Comparison of ENCODE assay signal across 8 mouse cellular contexts in genomic region chr19:4257216-4257896, GRCm38 (mm10). TPM values are rescaled to one million over a fixed set of nuclear protein-coding genes. Genes with fewer than 3 reads are reported as not detected.
DNase-seq lines count a peak whose midpoint lies in the region; ATAC-seq and TF ChIP-seq lines count a peak whose summit lies in the region.

No protein-coding gene starts in this region.

- H3K9ac ChIP-seq in embryonic facial prominence, embryonic 13.5 days = peak overlapping the region; percentile 77
- peak overlapping the region; percentile 47 for H3K9ac ChIP-seq in heart, adult 2 months (ENCODE audit: low read depth, low read length)
- peak overlapping the region; percentile 74 for H3K9ac ChIP-seq in limb, embryonic 13.5 days
- peak overlapping the region; percentile 73 for H3K9ac ChIP-seq in midbrain, embryonic 16.5 days (ENCODE audit: low read depth, low read length)

- peak; percentile 97 for TF ChIP-seq CTCF in heart, adult 2 months (IDR thresholded peaks at IDR 0.05)

- peak; percentile 80 for DNase-seq in 3134 (ENCODE audit: extremely low read depth, insufficient read length, low spot score)
- peak; percentile 92 to 93 for DNase-seq in adrenal gland, postnatal 36 days
- peak; percentile 91 to 93 for DNase-seq in heart, adult 2 months
- DNase-seq in kidney, adult 8-10 months = peak; percentile 92 to 97
- DNase-seq in spleen, postnatal 10 days (ENCODE audit: low spot score in 2 of 2) = peak; percentile 87 to 95

- H3K4me2 ChIP-seq in embryonic facial prominence, embryonic 13.5 days = peak overlapping the region; percentile 89
- H3K4me2 ChIP-seq in limb, embryonic 13.5 days (replicated peaks) = peak overlapping the region; percentile 93
- peak overlapping the region; percentile 91 for H3K4me2 ChIP-seq in midbrain, embryonic 16.5 days (ENCODE audit: low read length)

- no peaks in the 10 kb centered on the region for H3K36me3 ChIP-seq in embryonic facial prominence, embryonic 13.5 days
- H3K36me3 ChIP-seq in heart, adult 2 months (ENCODE audit: control insufficient read depth, insufficient read depth, low read length) = no peaks in the 10 kb centered on the region
- no peaks in the 10 kb centered on the region for H3K36me3 ChIP-seq in limb, embryonic 13.5 days
- no peaks in the 10 kb centered on the region for H3K36me3 ChIP-seq in midbrain, embryonic 16.5 days (ENCODE audit: control insufficient read depth, insufficient read depth, low read length)

- ATAC-seq in embryonic facial prominence, embryonic 13.5 days (ENCODE audit: insufficient number of reproducible peaks, insufficient read depth, low FRiP score, low TSS enrichment, low read depth) = peak; percentile 80
- peak; percentile 93 for ATAC-seq in limb, embryonic 13.5 days (ENCODE audit: low FRiP score, low read depth)
- ATAC-seq in midbrain, embryonic 16.5 days = peak; percentile 94

- under 1% methylated on average over 41 of the region's 41 CpGs for WGBS in embryonic facial prominence, embryonic 13.5 days
- WGBS in heart, adult 2 months = under 1% methylated on average over 41 of the region's 41 CpGs
- 1% methylated on average over 41 of the region's 41 CpGs for WGBS in limb, embryonic 13.5 days
- WGBS in midbrain, embryonic 16.5 days = under 1% methylated on average over 41 of the region's 41 CpGs

- peak overlapping the region; percentile 67 for H3K4me3 ChIP-seq in embryonic facial prominence, embryonic 13.5 days
- H3K4me3 ChIP-seq in heart, adult 2 months = peak overlapping the region; percentile 91
- H3K4me3 ChIP-seq in limb, embryonic 13.5 days = peak overlapping the region; percentile 65
- peak overlapping the region; percentile 66 for H3K4me3 ChIP-seq in midbrain, embryonic 16.5 days (ENCODE audit: low read depth, low read length)

- H3K4me1 ChIP-seq in embryonic facial prominence, embryonic 13.5 days = peaks cover 15% of the 10 kb centered on the region
- no peaks in the 10 kb centered on the region for H3K4me1 ChIP-seq in heart, adult 2 months (ENCODE audit: control insufficient read depth, insufficient read depth, low read length)
- H3K4me1 ChIP-seq in limb, embryonic 13.5 days = peaks cover 11% of the 10 kb centered on the region
- H3K4me1 ChIP-seq in midbrain, embryonic 16.5 days (ENCODE audit: control insufficient read depth, insufficient read depth, low read length) = peaks cover 2% of the 10 kb centered on the region; the same call in 1 of the 2 replicates

- H3K27me3 ChIP-seq in embryonic facial prominence, embryonic 13.5 days = no peaks in the 10 kb centered on the region
- no peaks in the 10 kb centered on the region for H3K27me3 ChIP-seq in heart, adult 2 months (ENCODE audit: control insufficient read depth, insufficient read depth, low read length)
- no peaks in the 10 kb centered on the region for H3K27me3 ChIP-seq in limb, embryonic 13.5 days
- no peaks in the 10 kb centered on the region for H3K27me3 ChIP-seq in midbrain, embryonic 16.5 days (ENCODE audit: control insufficient read depth, insufficient read depth, low read depth, low read length)

- H3K27ac ChIP-seq in embryonic facial prominence, embryonic 13.5 days = no peak overlapping the region
- H3K27ac ChIP-seq in heart, adult 2 months = peak overlapping the region; percentile 75
- H3K27ac ChIP-seq in limb, embryonic 13.5 days = no peak overlapping the region
- peak overlapping the region; percentile 69 for H3K27ac ChIP-seq in midbrain, embryonic 16.5 days (ENCODE audit: low read length)

- peak; percentile 63 for TF ChIP-seq POLR2A in heart, adult 2 months (IDR thresholded peaks at IDR 0.05; ENCODE audit: insufficient read depth, low read depth, low read length)

- no peaks in the 10 kb centered on the region for H3K9me3 ChIP-seq in embryonic facial prominence, embryonic 13.5 days
- no peaks in the 10 kb centered on the region; the same call in 1 of the 2 replicates for H3K9me3 ChIP-seq in limb, embryonic 13.5 days
- no peaks in the 10 kb centered on the region for H3K9me3 ChIP-seq in midbrain, embryonic 16.5 days (replicated peaks; ENCODE audit: control insufficient read depth, low read length, poor library complexity, severe bottlenecking)

- intact Hi-C loops in heart, adult 2 months (cut with DNase I) = loop anchor here (1.0 to 2.0 kb wide), 3 partner anchors 25 to 53 kb away; partner anchors contain the start of genes Ankrd13d and Grk2

- H3K79me2 ChIP-seq in heart, adult 2 months (replicated peaks; ENCODE audit: control insufficient read depth, insufficient read depth, low read length) = no peaks in the 10 kb centered on the region

- TF ChIP-seq EP300 in heart, adult 2 months (IDR thresholded peaks at IDR 0.05; ENCODE audit: insufficient read depth, low read depth, low read length) = peak; percentile 99

RNA-seq across cellular contexts. Expression of gene Ssh3, which starts 11.6 kb away (rescaled TPM):
- 10 to 100 TPM; 28.1 to 30.1 TPM for total RNA-seq in adrenal gland, postnatal 36 days (2021)
- 17.4 and 20.3 TPM in 2 replicates for polyA plus RNA-seq in embryonic facial prominence, embryonic 13.5 days (2015; fragmentation: Nextera tagmentation; extraction: Ambion mirVana)
- 1 to 10 TPM; 6.7 to 7.3 TPM for total RNA-seq in heart, adult 2 months (2021)
- polyA plus RNA-seq in heart, adult 2 months (2012; rRNA removed) = 13.7 and 15.9 TPM in 2 replicates
- 15.7 and 16.0 TPM in 2 replicates for polyA plus RNA-seq in limb, embryonic 13.5 days (2015; fragmentation: Nextera tagmentation; extraction: Ambion mirVana)
- 14.7 and 19.6 TPM in 2 replicates for polyA plus RNA-seq in midbrain, embryonic 16.5 days (2015; fragmentation: Nextera tagmentation; extraction: Ambion mirVana)

RNA-seq across cellular contexts. Expression of gene Ankrd13d, which starts 25.6 kb away (rescaled TPM):
- 1 to 10 TPM; 2.4 to 2.8 TPM for total RNA-seq in adrenal gland, postnatal 36 days (2021)
- 12.6 and 13.5 TPM in 2 replicates for polyA plus RNA-seq in embryonic facial prominence, embryonic 13.5 days (2015; fragmentation: Nextera tagmentation; extraction: Ambion mirVana)
- under 1 TPM; 0.34 to 0.60 TPM for total RNA-seq in heart, adult 2 months (2021)
- polyA plus RNA-seq in heart, adult 2 months (2012; rRNA removed) = 1.4 and 1.5 TPM in 2 replicates
- 13.6 and 14.7 TPM in 2 replicates for polyA plus RNA-seq in limb, embryonic 13.5 days (2015; fragmentation: Nextera tagmentation; extraction: Ambion mirVana)
- polyA plus RNA-seq in midbrain, embryonic 16.5 days (2015; fragmentation: Nextera tagmentation; extraction: Ambion mirVana) = 55.6 and 65.7 TPM in 2 replicates

RNA-seq across cellular contexts. Expression of gene Pold4, which starts 25.7 kb away (rescaled TPM):
- 10 to 100 TPM; 50.2 to 54.4 TPM for total RNA-seq in adrenal gland, postnatal 36 days (2021)
- polyA plus RNA-seq in embryonic facial prominence, embryonic 13.5 days (2015; fragmentation: Nextera tagmentation; extraction: Ambion mirVana) = 21.2 and 24.9 TPM in 2 replicates
- total RNA-seq in heart, adult 2 months (2021) = 10 to 100 TPM in 1 of 2 experiments, 1 to 10 TPM in 1; 9.2 to 12.0 TPM
- 36.9 and 48.1 TPM in 2 replicates for polyA plus RNA-seq in heart, adult 2 months (2012; rRNA removed)
- 17.6 and 21.4 TPM in 2 replicates for polyA plus RNA-seq in limb, embryonic 13.5 days (2015; fragmentation: Nextera tagmentation; extraction: Ambion mirVana)
- 18.5 and 19.2 TPM in 2 replicates for polyA plus RNA-seq in midbrain, embryonic 16.5 days (2015; fragmentation: Nextera tagmentation; extraction: Ambion mirVana)

RNA-seq across cellular contexts. Expression of gene AC109138.7, which starts 43.2 kb away (rescaled TPM):
- total RNA-seq in adrenal gland, postnatal 36 days (2021) = not detected
- polyA plus RNA-seq in embryonic facial prominence, embryonic 13.5 days (2015; fragmentation: Nextera tagmentation; extraction: Ambion mirVana) = not detected in 2 replicates
- total RNA-seq in heart, adult 2 months (2021) = not detected
- 15.3 TPM in 1 of 2 replicates, not detected in the other for polyA plus RNA-seq in heart, adult 2 months (2012; rRNA removed)
- not detected in 2 replicates for polyA plus RNA-seq in limb, embryonic 13.5 days (2015; fragmentation: Nextera tagmentation; extraction: Ambion mirVana)
- polyA plus RNA-seq in midbrain, embryonic 16.5 days (2015; fragmentation: Nextera tagmentation; extraction: Ambion mirVana) = not detected in 2 replicates

RNA-seq across cellular contexts. Expression of gene Clcf1, which starts 43.3 kb away (rescaled TPM):
- total RNA-seq in adrenal gland, postnatal 36 days (2021) = 10 to 100 TPM in 1 of 2 experiments, 1 to 10 TPM in 1; 6.3 to 17.4 TPM
- polyA plus RNA-seq in embryonic facial prominence, embryonic 13.5 days (2015; fragmentation: Nextera tagmentation; extraction: Ambion mirVana) = 11.1 and 11.5 TPM in 2 replicates
- total RNA-seq in heart, adult 2 months (2021) = 1 to 10 TPM in 1 of 2 experiments, under 1 TPM in 1; 0.55 to 1.0 TPM
- 2.8 and 5.4 TPM in 2 replicates for polyA plus RNA-seq in heart, adult 2 months (2012; rRNA removed)
- 9.0 and 10.0 TPM in 2 replicates for polyA plus RNA-seq in limb, embryonic 13.5 days (2015; fragmentation: Nextera tagmentation; extraction: Ambion mirVana)
- 0.40 and 0.68 TPM in 2 replicates for polyA plus RNA-seq in midbrain, embryonic 16.5 days (2015; fragmentation: Nextera tagmentation; extraction: Ambion mirVana)

Comparison
In these comparisons a context has a peak if more than half of its experiments do, and no peak if none do; other contexts are left out.
1. H3K27ac ChIP-seq: peak in heart, adult 2 months (single experiment) and midbrain, embryonic 16.5 days (single experiment); none in embryonic facial prominence, embryonic 13.5 days (single experiment) and limb, embryonic 13.5 days (single experiment).
2. Peak in every context shown above with its lines, with median percentiles within 50 percentile points of each other: DNase-seq, ATAC-seq, H3K4me2 ChIP-seq, H3K4me3 ChIP-seq and H3K9ac ChIP-seq.